In genomic region chr6:50938879-50939278, GRCm38 (mm10) we compare ENCODE assay signal across 9 mouse cellular contexts.
DNase-seq lines count a peak whose midpoint lies in the region; ATAC-seq and TF ChIP-seq lines count a peak whose summit lies in the region.
"Had no signal": no experiment of that assay in that cellular context is flagged by ENCODE, and none has a peak within 500 bp of the region (broad histone marks: within the 10 kb centered on the region; RNA-seq: fewer than 3 reads in every experiment).

No protein-coding gene starts in this region.

- no peak for ATAC-seq in kidney, postnatal 0 days (replicated peaks; ENCODE audit: low FRiP score, low read depth)
- 0 out of 2 replicates have a peak, but pooled peaks have one; percentile 35 for ATAC-seq in forebrain, embryonic 15.5 days (replicated peaks)

- H3K9ac ChIP-seq in kidney, postnatal 0 days (ENCODE audit: low read depth, low read length), result no peak overlapping the region
- no peak overlapping the region for H3K9ac ChIP-seq in forebrain, embryonic 15.5 days (replicated peaks)

- no peak overlapping the region for H3K27ac ChIP-seq in kidney, postnatal 0 days
- no peak overlapping the region; the same call in 1 of the 2 replicates for H3K27ac ChIP-seq in forebrain, embryonic 15.5 days (replicated peaks)
- H3K27ac ChIP-seq: macrophage had no signal

- DNase-seq in kidney, postnatal 0 days (ENCODE audit: low spot score), result peak; percentile 78
- no peak for DNase-seq in kidney, postnatal 25 days
- DNase-seq in B cell, adult 2 months, result peak; percentile 35 to 44
- peak; percentile 76 for DNase-seq in NIH3T3 (ENCODE audit: low read depth)
- peak; percentile 39 for DNase-seq in naive thymus-derived CD4-positive, alpha-beta T cell, adult 2 months (ENCODE audit: low read depth)
- DNase-seq in cerebellum, adult 11 months, result no peak
- DNase-seq in Muller cell, postnatal 12 days (ENCODE audit: inconsistent ontology term), result no peak

- H3K27me3 ChIP-seq in kidney, postnatal 0 days (ENCODE audit: insufficient read depth, low read length), result no peaks in the 10 kb centered on the region
- no peaks in the 10 kb centered on the region for H3K27me3 ChIP-seq in forebrain, embryonic 15.5 days

- H3K4me2 ChIP-seq in kidney, postnatal 0 days (ENCODE audit: low read length), result no peak overlapping the region
- H3K4me2 ChIP-seq in forebrain, embryonic 15.5 days (replicated peaks), result no peak overlapping the region

- peak; percentile 92 for TF ChIP-seq CTCF in kidney, postnatal 0 days (IDR thresholded peaks at IDR 0.05; ENCODE audit: low read depth)

- no peaks in the 10 kb centered on the region for H3K9me3 ChIP-seq in kidney, postnatal 0 days (replicated peaks; ENCODE audit: low read length)
- H3K9me3 ChIP-seq in forebrain, embryonic 15.5 days, result no peaks in the 10 kb centered on the region

- H3K4me3 ChIP-seq in kidney, postnatal 0 days (replicated peaks; ENCODE audit: low read depth, low read length), result no peak overlapping the region
- H3K4me3 ChIP-seq in forebrain, embryonic 15.5 days, result no peak overlapping the region

- no peaks in the 10 kb centered on the region for H3K36me3 ChIP-seq in kidney, postnatal 0 days (ENCODE audit: insufficient read depth, low read length)
- no peaks in the 10 kb centered on the region for H3K36me3 ChIP-seq in forebrain, embryonic 15.5 days

- WGBS in kidney, postnatal 0 days, result 19% methylated on average over 7 of the region's 7 CpGs
- 23% methylated on average over 7 of the region's 7 CpGs for WGBS in forebrain, embryonic 15.5 days

- H3K4me1 ChIP-seq in kidney, postnatal 0 days (replicated peaks; ENCODE audit: insufficient read depth, low read length), result no peaks in the 10 kb centered on the region
- peaks cover 30% of the 10 kb centered on the region for H3K4me1 ChIP-seq in forebrain, embryonic 15.5 days

Comparison
In these comparisons a context has a peak if more than half of its experiments do, and no peak if none do; other contexts are left out.
1. DNase-seq: peak in kidney, postnatal 0 days (single experiment), B cell, adult 2 months (2 of 2), NIH3T3 (single experiment) and naive thymus-derived CD4-positive, alpha-beta T cell, adult 2 months (single experiment); none in kidney, postnatal 25 days (0 of 2), cerebellum, adult 11 months (single experiment) and Muller cell, postnatal 12 days (single experiment).